Mouse (Mus musculus) spleen, postnatal 14 days (tissue): Measurements from ENCODE around the gene Abhd17c.

Source experiments
- DNase-seq, 2 experiments: peaks; one replicate each; pipeline ENCODE4 v3.0.0; 2021 to 2022; ENCODE audit warnings: low spot score in 2 of 2

Gene Abhd17c

GRCm38 (mm10) chr7:84077257-84078013 is 74.3 kb downstream of the Abhd17c start:
- DNase-seq = no peak

- no peak for DNase-seq
Observed at GRCm38 (mm10) chr7:84074266-84074665, 77.4 kb downstream of the Abhd17c start.

GRCm38 (mm10) chr7:84073856-84074255 is 77.8 kb downstream of the Abhd17c start:
- no peak for DNase-seq

DNA sequence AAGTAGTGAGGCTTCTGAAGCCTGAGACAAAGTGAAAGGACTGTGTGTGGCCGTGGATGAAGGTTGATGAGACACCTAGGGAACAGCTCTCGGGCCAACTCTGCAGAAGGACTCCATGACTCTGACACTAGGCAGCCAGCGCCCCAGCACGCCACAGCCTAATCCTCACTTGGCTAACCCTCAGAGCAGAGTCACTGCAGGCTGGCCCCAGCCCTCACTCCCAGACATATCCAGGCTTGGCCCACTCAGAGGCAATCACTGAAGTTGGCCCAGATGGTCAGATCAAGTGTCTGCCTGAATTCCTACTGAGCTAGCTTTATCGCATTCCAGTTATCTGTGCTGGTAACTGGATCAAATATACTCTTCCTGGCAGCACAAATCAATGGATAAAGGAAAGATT is 82.8 kb downstream of the Abhd17c start:
- DNase-seq = no peak

DNA sequence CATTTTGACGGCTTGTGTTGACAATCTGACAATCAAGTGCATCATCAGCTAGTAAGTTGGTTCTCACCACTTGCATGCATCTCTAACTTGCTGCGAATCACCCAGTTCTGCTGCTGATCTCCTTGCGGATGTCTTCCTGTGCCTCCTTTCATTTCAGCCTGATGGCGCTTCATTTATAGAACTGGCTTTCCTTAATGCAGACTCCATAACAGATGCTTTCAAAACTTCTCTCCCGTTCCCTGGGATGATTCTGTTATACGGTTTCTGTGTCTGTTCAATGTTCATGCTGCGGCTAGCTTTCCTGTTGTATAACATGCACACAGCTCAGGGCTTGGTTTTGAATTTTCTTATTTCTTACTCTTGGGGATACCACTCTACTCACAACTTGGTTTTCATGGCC is 91.9 kb downstream of the Abhd17c start:
- DNase-seq = no peak
